Mouse (Mus musculus): ENCODE results near the gene Sox14. TPM values are rescaled to one million over a fixed set of nuclear protein-coding genes. Genes with fewer than 3 reads are reported as not detected.

Sox14 gene
- total RNA-seq, 4 experiments from 2014 or later: 0.46 to 0.89 TPM; not detected in 2

- no peak for DNase-seq (ENCODE audit: low spot score in 2 of 2)
Observed at GRCm38 (mm10) chr9:99850354-99850753, 25.6 kb downstream of the Sox14 start.

- DNase-seq (ENCODE audit: low spot score in 2 of 2): no peak
Observed at GRCm38 (mm10) chr9:99848327-99848726, 27.6 kb downstream of the Sox14 start.

- peak in 1 of 2 experiments; percentile 33 for DNase-seq (ENCODE audit: low spot score in 2 of 2)
Observed at GRCm38 (mm10) chr9:99846820-99847219, 29.1 kb downstream of the Sox14 start.

GRCm38 (mm10) chr9:99839367-99839766 lies 36.6 kb downstream of the Sox14 start:
- DNase-seq (ENCODE audit: low spot score in 2 of 2): no peak

GRCm38 (mm10) chr9:99838877-99839276 lies 37.1 kb downstream of the Sox14 start:
- no peak for DNase-seq (ENCODE audit: low spot score in 2 of 2)

GRCm38 (mm10) chr9:99836707-99837106 lies 39.3 kb downstream of the Sox14 start:
- peak in 1 of 2 experiments; percentile 56 for DNase-seq (ENCODE audit: low spot score in 2 of 2)

- peak in 1 of 2 experiments; percentile 14 for DNase-seq (ENCODE audit: low spot score in 2 of 2)
Observed at GRCm38 (mm10) chr9:99835624-99836430, 40.1 kb downstream of the Sox14 start.

Other genes with a start within 250 kb of the Sox14 start
- 10 to 100 TPM; 24.2 to 26.2 (median 25.5) TPM for gene Dzip1l, start 246.7 kb downstream of the Sox14 start, total RNA-seq (2022)
- gene Cldn18, start 158.9 kb downstream of the Sox14 start, total RNA-seq (2022): not detected

Measured in left cerebral cortex, adult 8-10 months (tissue).